Mouse (Mus musculus): ENCODE measurements around the gene Ipo13. TPM values are rescaled to one million over a fixed set of nuclear protein-coding genes. Genes with fewer than 3 reads are reported as not detected.

Gene Ipo13
- polyA plus RNA-seq, 1 experiment from 2014 or later, result 44.2 TPM

- no peak overlapping the region for H3K4me2 ChIP-seq
- no peak overlapping the region for H3K9ac ChIP-seq
- H3K27me3 ChIP-seq (ENCODE audit: insufficient read depth, low read length), result no peaks in the 10 kb centered on the region
- peaks cover 6% of the 10 kb centered on the region; the same call in 1 of the 2 replicates for H3K4me1 ChIP-seq (ENCODE audit: insufficient read depth)
- WGBS, result 40% methylated on average over 7 of the region's 7 CpGs
- H3K9me3 ChIP-seq (ENCODE audit: low read depth, low read length), result no peaks in the 10 kb centered on the region
- H3K27ac ChIP-seq (ENCODE audit: low read depth), result no peak overlapping the region
- peaks cover 19% of the 10 kb centered on the region for H3K36me3 ChIP-seq (ENCODE audit: insufficient read depth)
- H3K4me3 ChIP-seq (ENCODE audit: low read depth, low read length), result no peak overlapping the region
- DNase-seq (no peak), ATAC-seq (ENCODE audit: insufficient read depth) (no peak)
- TF ChIP-seq CTCF (IDR thresholded peaks at IDR 0.05; ENCODE audit: low read depth), result no peak
Observed at GRCm38 (mm10) chr4:117871787-117872186, 43.0 kb downstream of the Ipo13 start.

- ATAC-seq (ENCODE audit: insufficient read depth) (no peak), DNase-seq (no peak)
- Histone ChIP-seq H3K27ac (ENCODE audit: low read depth) (no peak overlapping the region), H3K4me3 (ENCODE audit: low read depth, low read length) (no peak overlapping the region), H3K4me2 (no peak overlapping the region), H3K36me3 (ENCODE audit: insufficient read depth) (peaks cover 13% of the 10 kb centered on the region; the same call in 1 of the 2 replicates), H3K4me1 (ENCODE audit: insufficient read depth) (peaks cover 6% of the 10 kb centered on the region; the same call in 1 of the 2 replicates), H3K9me3 (ENCODE audit: low read depth, low read length) (no peaks in the 10 kb centered on the region), H3K9ac (no peak overlapping the region), H3K27me3 (ENCODE audit: insufficient read depth, low read length) (no peaks in the 10 kb centered on the region)
- 20% methylated on average over 1 of the region's 1 CpGs for WGBS
- no peak for TF ChIP-seq CTCF (IDR thresholded peaks at IDR 0.05; ENCODE audit: low read depth)
Observed at GRCm38 (mm10) chr4:117870437-117870836, 44.4 kb downstream of the Ipo13 start.

- Histone ChIP-seq H3K27ac (ENCODE audit: low read depth) (no peak overlapping the region), H3K27me3 (ENCODE audit: insufficient read depth, low read length) (no peaks in the 10 kb centered on the region), H3K36me3 (ENCODE audit: insufficient read depth) (peaks cover 15% of the 10 kb centered on the region; the same call in 1 of the 2 replicates), H3K4me1 (ENCODE audit: insufficient read depth) (peaks cover 6% of the 10 kb centered on the region; the same call in 1 of the 2 replicates), H3K4me3 (ENCODE audit: low read depth, low read length) (no peak overlapping the region), H3K9me3 (ENCODE audit: low read depth, low read length) (no peaks in the 10 kb centered on the region), H3K9ac (no peak overlapping the region), H3K4me2 (no peak overlapping the region)
- no peak for DNase-seq
- no peak for ATAC-seq (ENCODE audit: insufficient read depth)
- WGBS, result 66% methylated on average over 9 of the region's 9 CpGs
- TF ChIP-seq CTCF (IDR thresholded peaks at IDR 0.05; ENCODE audit: low read depth), result no peak
Observed at GRCm38 (mm10) chr4:117869317-117869716, 45.5 kb downstream of the Ipo13 start.

- WGBS, result 15% methylated on average over 24 of the region's 24 CpGs
- Histone ChIP-seq H3K9me3 (ENCODE audit: low read depth, low read length) (no peaks in the 10 kb centered on the region), H3K27ac (ENCODE audit: low read depth) (no peak overlapping the region), H3K9ac (no peak overlapping the region), H3K4me3 (ENCODE audit: low read depth, low read length) (no peak overlapping the region), H3K4me2 (peak overlapping the region; percentile 33; the same call in 1 of the 2 replicates), H3K27me3 (ENCODE audit: insufficient read depth, low read length) (no peaks in the 10 kb centered on the region), H3K4me1 (ENCODE audit: insufficient read depth) (peaks cover 5% of the 10 kb centered on the region; the same call in 1 of the 2 replicates), H3K36me3 (ENCODE audit: insufficient read depth) (0 out of 2 replicates have a peak, but pooled peaks cover 7% of the 10 kb centered on the region)
- TF ChIP-seq CTCF (IDR thresholded peaks at IDR 0.05; ENCODE audit: low read depth), result peak; percentile 83
- ATAC-seq (ENCODE audit: insufficient read depth) (peak; percentile 19; the same call in 1 of the 2 replicates), DNase-seq (peak; percentile 86)
Observed at GRCm38 (mm10) chr4:117867823-117868222, 47.0 kb downstream of the Ipo13 start.

DNA sequence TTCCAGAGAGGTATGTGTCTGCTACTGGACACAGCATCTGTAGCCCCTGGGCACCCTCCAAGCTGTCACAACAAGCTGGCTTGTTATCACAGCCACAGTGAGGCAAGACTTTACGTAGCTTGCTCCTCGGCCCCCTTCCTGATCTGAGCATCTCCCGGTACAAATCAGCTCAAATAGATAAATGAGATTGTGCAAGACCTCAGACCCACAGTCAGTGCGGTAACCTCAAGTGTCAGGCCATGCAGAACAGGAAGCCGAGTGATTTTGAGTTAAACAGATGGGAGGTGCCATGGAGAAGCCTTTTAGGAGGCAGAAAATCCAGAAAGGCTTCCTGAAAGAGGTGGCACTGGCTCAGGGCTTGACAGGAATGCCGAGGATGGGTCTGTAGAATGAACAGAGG lies 47.8 kb downstream of the Ipo13 start:
- Histone ChIP-seq H3K36me3 (ENCODE audit: insufficient read depth) (0 out of 2 replicates have a peak, but pooled peaks cover 7% of the 10 kb centered on the region), H3K9me3 (ENCODE audit: low read depth, low read length) (no peaks in the 10 kb centered on the region), H3K27me3 (ENCODE audit: insufficient read depth, low read length) (no peaks in the 10 kb centered on the region), H3K9ac (no peak overlapping the region), H3K4me3 (ENCODE audit: low read depth, low read length) (no peak overlapping the region), H3K27ac (ENCODE audit: low read depth) (no peak overlapping the region), H3K4me2 (no peak overlapping the region), H3K4me1 (ENCODE audit: insufficient read depth) (no peaks in the 10 kb centered on the region)
- WGBS, result 41% methylated on average over 6 of the region's 6 CpGs
- DNase-seq, result no peak
- no peak for TF ChIP-seq CTCF (IDR thresholded peaks at IDR 0.05; ENCODE audit: low read depth)
- no peak for ATAC-seq (ENCODE audit: insufficient read depth)

DNA sequence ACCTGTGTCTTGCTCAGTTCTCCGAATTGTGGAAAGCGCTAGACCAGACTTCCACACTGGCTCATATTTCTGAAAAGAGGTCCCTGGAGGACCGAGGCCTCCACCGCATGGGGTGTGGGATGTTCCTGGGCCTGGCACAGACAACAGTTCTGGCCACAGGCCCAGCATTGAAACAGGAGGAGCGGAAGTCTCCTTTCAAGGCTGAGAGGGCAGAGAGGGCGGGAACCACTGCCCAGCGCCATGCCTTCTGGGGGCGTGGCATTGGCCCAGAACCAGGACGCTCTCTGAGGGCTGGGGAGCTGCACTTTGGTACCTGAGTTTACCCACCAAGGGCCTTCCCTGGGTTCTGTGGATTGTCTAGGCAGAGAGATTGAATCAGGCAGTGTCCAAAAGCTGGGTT lies 48.7 kb downstream of the Ipo13 start:
- 63% methylated on average over 9 of the region's 9 CpGs for WGBS
- Histone ChIP-seq H3K27ac (ENCODE audit: low read depth) (no peak overlapping the region), H3K4me1 (ENCODE audit: insufficient read depth) (no peaks in the 10 kb centered on the region), H3K4me2 (no peak overlapping the region), H3K4me3 (ENCODE audit: low read depth, low read length) (no peak overlapping the region), H3K27me3 (ENCODE audit: insufficient read depth, low read length) (no peaks in the 10 kb centered on the region), H3K36me3 (ENCODE audit: insufficient read depth) (0 out of 2 replicates have a peak, but pooled peaks cover 7% of the 10 kb centered on the region), H3K9ac (no peak overlapping the region), H3K9me3 (ENCODE audit: low read depth, low read length) (no peaks in the 10 kb centered on the region)
- DNase-seq (peak; percentile 70), ATAC-seq (ENCODE audit: insufficient read depth) (0 out of 2 replicates have a peak, but pooled peaks have one; percentile 25)
- TF ChIP-seq CTCF (IDR thresholded peaks at IDR 0.05; ENCODE audit: low read depth), result no peak

DNA sequence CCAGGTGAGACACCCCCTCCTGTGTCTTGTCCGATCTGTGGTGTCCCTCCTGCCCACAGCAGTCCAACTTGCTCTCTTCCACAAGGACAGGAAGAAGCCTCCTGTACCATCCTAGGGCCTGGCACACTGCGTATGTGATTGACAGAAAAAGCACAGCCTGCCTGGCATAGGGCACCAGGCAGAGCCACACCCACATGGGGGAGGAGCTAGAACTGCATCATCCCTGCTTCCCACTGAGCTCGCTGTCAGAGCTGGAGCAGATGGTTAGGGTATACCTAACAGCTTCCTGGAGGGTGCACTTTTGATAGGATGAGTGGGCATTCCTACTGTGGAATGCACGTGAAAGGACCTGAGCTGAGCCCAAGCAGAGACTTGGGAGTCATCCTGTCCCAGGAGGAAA lies 52.0 kb downstream of the Ipo13 start:
- 40% methylated on average over 4 of the region's 4 CpGs for WGBS

More for the DNA sequence above, 52.0 kb downstream of the Ipo13 start:
- Histone ChIP-seq H3K4me3 (ENCODE audit: low read depth, low read length) (no peak overlapping the region), H3K36me3 (ENCODE audit: insufficient read depth) (0 out of 2 replicates have a peak, but pooled peaks cover 7% of the 10 kb centered on the region), H3K4me1 (ENCODE audit: insufficient read depth) (no peaks in the 10 kb centered on the region), H3K9me3 (ENCODE audit: low read depth, low read length) (no peaks in the 10 kb centered on the region), H3K4me2 (no peak overlapping the region), H3K27ac (ENCODE audit: low read depth) (no peak overlapping the region), H3K27me3 (ENCODE audit: insufficient read depth, low read length) (no peaks in the 10 kb centered on the region), H3K9ac (no peak overlapping the region)
- no peak for ATAC-seq (ENCODE audit: insufficient read depth)
- DNase-seq, result peak; percentile 35
- TF ChIP-seq CTCF (IDR thresholded peaks at IDR 0.05; ENCODE audit: low read depth), result no peak
